Mouse (Mus musculus): Measurements from ENCODE around the gene Taar8a. TPM values are rescaled to one million over a fixed set of nuclear protein-coding genes. Genes with fewer than 3 reads are reported as not detected.
"Not testable (repeated sequence)": the region's sequence is repeated elsewhere in the genome, so short reads cannot be mapped to it uniquely, and the experiment has no call there.

Gene Taar8a
- polyA plus RNA-seq, 1 experiment from 2014 or later: not detected

DNA sequence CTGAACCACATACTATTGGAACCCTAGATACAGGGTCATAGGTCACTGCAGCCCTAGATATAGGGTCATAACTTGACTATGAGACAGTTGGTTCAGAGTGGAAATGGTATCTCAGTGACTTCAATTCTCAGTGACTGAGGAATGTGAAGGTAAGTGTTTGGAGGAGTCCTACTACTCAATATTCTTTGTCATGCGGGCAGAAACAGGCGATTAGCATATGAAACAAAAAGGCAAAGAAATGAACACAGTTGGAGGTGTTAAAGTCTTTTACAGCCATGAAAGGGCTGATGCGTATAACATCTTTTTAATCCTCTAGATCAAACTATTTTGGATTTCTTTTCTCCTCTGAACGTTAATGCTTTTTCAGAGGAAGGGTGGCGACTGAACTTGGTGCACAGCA, 9.6 kb downstream of the Taar8a start:
- Histone ChIP-seq H3K9me3 (ENCODE audit: control insufficient read depth, low read length) (no peaks in the 10 kb centered on the region), H3K36me3 (ENCODE audit: control insufficient read depth, insufficient read depth) (no peaks in the 10 kb centered on the region), H3K27me3 (replicated peaks; ENCODE audit: control insufficient read depth, insufficient read depth, low read length) (no peaks in the 10 kb centered on the region), H3K4me1 (replicated peaks; ENCODE audit: control insufficient read depth, insufficient read depth, low read length) (no peaks in the 10 kb centered on the region), H3K9ac (replicated peaks; ENCODE audit: low read depth, low read length) (no peak overlapping the region), H3K27ac (ENCODE audit: low read length) (no peak overlapping the region), H3K4me2 (ENCODE audit: low read length) (no peak overlapping the region), H3K4me3 (replicated peaks; ENCODE audit: low read length) (no peak overlapping the region)
- ATAC-seq: no peak
- WGBS: 34% methylated on average over 5 of the region's 5 CpGs

DNA sequence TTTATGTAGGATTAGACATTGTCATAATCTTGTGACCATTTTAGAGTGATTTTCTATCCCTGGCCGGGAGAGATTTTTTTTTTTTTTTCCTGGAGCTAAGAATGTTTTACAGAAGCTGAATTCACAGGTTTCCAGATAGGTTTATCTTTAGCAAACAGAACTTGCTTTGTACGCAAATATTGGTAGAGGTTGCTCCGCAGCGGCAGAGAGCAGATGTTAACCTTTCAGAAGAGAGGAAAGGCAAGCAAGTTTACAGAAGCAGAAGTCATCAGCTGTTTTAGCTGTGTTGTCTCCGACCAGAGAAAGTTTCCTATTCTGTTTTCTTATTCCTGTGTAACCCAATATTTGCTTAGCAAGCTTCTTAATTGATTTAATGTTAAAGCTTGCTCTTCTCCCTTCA, 10.3 kb downstream of the Taar8a start:
- H3K27me3 ChIP-seq (replicated peaks; ENCODE audit: control insufficient read depth, insufficient read depth, low read length): no peaks in the 10 kb centered on the region
- H3K4me2 ChIP-seq (ENCODE audit: low read length): no peak overlapping the region
- H3K9ac ChIP-seq (replicated peaks; ENCODE audit: low read depth, low read length): no peak overlapping the region
- H3K36me3 ChIP-seq (ENCODE audit: control insufficient read depth, insufficient read depth): no peaks in the 10 kb centered on the region
- H3K4me3 ChIP-seq (replicated peaks; ENCODE audit: low read length): no peak overlapping the region
- H3K4me1 ChIP-seq (replicated peaks; ENCODE audit: control insufficient read depth, insufficient read depth, low read length): no peaks in the 10 kb centered on the region
- H3K27ac ChIP-seq (ENCODE audit: low read length): no peak overlapping the region
- no peaks in the 10 kb centered on the region for H3K9me3 ChIP-seq (ENCODE audit: control insufficient read depth, low read length)
- WGBS: 90% methylated on average over 5 of the region's 5 CpGs
- ATAC-seq: no peak

DNA sequence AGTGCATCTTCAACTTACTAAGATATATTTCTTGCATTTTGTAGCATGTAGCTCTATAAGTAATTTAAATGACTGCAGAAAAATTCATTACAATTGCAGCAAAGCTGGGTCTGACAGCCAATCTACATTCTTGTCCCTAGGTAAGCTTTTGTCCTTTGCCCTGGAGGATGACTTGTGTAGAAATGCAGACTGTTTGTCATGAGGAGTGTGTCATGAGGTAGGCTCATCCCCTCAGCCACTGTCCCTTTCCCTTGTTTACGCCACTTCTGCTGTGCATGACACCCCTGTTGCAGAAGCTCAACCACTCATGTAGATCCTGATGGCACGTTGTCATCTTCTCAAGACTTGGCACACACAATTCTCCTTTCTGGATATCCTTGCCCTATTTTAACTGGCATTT, 10.9 kb downstream of the Taar8a start:
- WGBS: 93% methylated on average over 2 of the region's 2 CpGs
- Histone ChIP-seq H3K36me3 (ENCODE audit: control insufficient read depth, insufficient read depth) (no peaks in the 10 kb centered on the region), H3K9ac (replicated peaks; ENCODE audit: low read depth, low read length) (no peak overlapping the region), H3K27ac (ENCODE audit: low read length) (no peak overlapping the region), H3K27me3 (replicated peaks; ENCODE audit: control insufficient read depth, insufficient read depth, low read length) (no peaks in the 10 kb centered on the region), H3K9me3 (ENCODE audit: control insufficient read depth, low read length) (no peaks in the 10 kb centered on the region), H3K4me2 (ENCODE audit: low read length) (no peak overlapping the region), H3K4me1 (replicated peaks; ENCODE audit: control insufficient read depth, insufficient read depth, low read length) (no peaks in the 10 kb centered on the region), H3K4me3 (replicated peaks; ENCODE audit: low read length) (no peak overlapping the region)
- no peak for ATAC-seq

DNA sequence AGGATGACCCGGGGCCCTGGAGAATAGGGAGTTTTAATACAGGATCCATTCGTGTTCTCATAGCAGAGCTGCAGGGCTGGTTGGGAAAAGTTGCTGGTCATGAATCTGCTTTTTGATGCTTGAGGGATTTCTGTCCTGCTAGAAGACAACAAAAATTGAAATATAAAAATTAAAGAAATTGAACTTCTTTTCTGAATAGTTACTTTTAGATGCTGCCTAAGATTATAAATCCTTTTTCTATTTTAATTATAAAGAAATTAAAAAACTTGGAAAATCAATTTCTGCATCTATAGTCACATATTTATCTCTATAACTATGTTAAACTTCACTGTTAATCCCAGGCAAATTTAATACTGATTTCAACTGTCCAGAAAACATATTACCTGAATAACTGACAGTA, 15.9 kb downstream of the Taar8a start, which contains the start of gene Taar8b:
TSS of gene Taar8b (minus strand) at position 101 of the 400 bp plus-strand sequence.
- Histone ChIP-seq H3K4me2 (ENCODE audit: low read length) (no peak within 1 kb of the TSS), H3K4me3 (replicated peaks; ENCODE audit: low read length) (no peak within 1 kb of the TSS), H3K27me3 (replicated peaks; ENCODE audit: control insufficient read depth, insufficient read depth, low read length) (no peaks in the 10 kb centered on the region), H3K9me3 (ENCODE audit: control insufficient read depth, low read length) (no peaks in the 10 kb centered on the region), H3K27ac (ENCODE audit: low read length) (no peak within 1 kb of the TSS), H3K36me3 (ENCODE audit: control insufficient read depth, insufficient read depth) (no peaks in the 10 kb centered on the region), H3K9ac (replicated peaks; ENCODE audit: low read depth, low read length) (no peak within 1 kb of the TSS), H3K4me1 (replicated peaks; ENCODE audit: control insufficient read depth, insufficient read depth, low read length) (no peaks in the 10 kb centered on the region)
- no peak for ATAC-seq
- 81% methylated on average over 2 of the region's 2 CpGs for WGBS

DNA sequence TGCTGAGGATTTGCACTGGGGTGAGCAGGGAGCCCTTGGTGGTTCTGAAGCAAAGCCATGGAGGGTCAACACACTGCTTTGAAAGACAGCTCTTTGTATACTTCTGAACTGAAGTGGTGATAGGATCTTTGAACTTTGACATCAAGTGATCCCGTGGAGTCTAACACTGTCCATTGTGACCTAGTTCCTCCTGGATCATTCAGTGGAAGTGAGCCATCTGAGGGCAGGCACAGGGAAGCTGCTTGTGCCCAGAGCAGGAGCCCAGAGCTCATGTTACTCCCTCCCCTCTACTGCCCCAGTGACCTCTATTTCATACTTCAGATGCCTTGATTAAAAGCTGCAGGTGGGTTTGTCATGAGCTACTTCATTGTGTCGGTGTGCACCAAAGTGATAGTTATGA, 20.7 kb downstream of the Taar8a start:
- not testable (repeated sequence) for H3K4me1 ChIP-seq (replicated peaks; ENCODE audit: control insufficient read depth, insufficient read depth, low read length); H3K4me3 ChIP-seq (replicated peaks; ENCODE audit: low read length); H3K4me2 ChIP-seq (ENCODE audit: low read length); H3K9me3 ChIP-seq (ENCODE audit: control insufficient read depth, low read length); H3K9ac ChIP-seq (replicated peaks; ENCODE audit: low read depth, low read length); H3K27me3 ChIP-seq (replicated peaks; ENCODE audit: control insufficient read depth, insufficient read depth, low read length); H3K36me3 ChIP-seq (ENCODE audit: control insufficient read depth, insufficient read depth); ATAC-seq; H3K27ac ChIP-seq (ENCODE audit: low read length)
- 68% methylated on average over 2 of the region's 2 CpGs for WGBS

DNA sequence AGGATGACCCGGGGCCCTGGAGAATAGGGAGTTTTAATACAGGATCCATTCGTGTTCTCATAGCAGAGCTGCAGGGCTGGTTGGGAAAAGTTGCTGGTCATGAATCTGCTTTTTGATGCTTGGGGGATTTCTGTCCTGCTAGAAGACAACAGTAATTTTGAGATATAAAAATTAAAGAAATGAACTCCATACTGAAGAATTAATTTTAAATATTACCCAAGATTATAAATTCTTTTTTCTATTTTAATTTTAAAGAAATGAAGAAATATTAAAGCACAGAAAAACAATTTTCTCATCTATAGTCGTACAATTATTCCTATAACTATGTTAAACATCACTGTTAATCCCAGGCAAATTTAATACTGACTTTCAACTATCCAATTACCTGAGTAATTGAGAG, 25.5 kb downstream of the Taar8a start, which contains the start of gene Taar8c:
TSS of gene Taar8c (minus strand) at position 101 of the 400 bp plus-strand sequence.
- H3K9ac ChIP-seq (replicated peaks; ENCODE audit: low read depth, low read length); H3K9me3 ChIP-seq (ENCODE audit: control insufficient read depth, low read length); H3K4me1 ChIP-seq (replicated peaks; ENCODE audit: control insufficient read depth, insufficient read depth, low read length); H3K36me3 ChIP-seq (ENCODE audit: control insufficient read depth, insufficient read depth); H3K27ac ChIP-seq (ENCODE audit: low read length); ATAC-seq; H3K4me3 ChIP-seq (replicated peaks; ENCODE audit: low read length); H3K4me2 ChIP-seq (ENCODE audit: low read length); H3K27me3 ChIP-seq (replicated peaks; ENCODE audit: control insufficient read depth, insufficient read depth, low read length): not testable (repeated sequence)
- 85% methylated on average over 1 of the region's 3 CpGs for whole genome bisulfite sequencing

DNA sequence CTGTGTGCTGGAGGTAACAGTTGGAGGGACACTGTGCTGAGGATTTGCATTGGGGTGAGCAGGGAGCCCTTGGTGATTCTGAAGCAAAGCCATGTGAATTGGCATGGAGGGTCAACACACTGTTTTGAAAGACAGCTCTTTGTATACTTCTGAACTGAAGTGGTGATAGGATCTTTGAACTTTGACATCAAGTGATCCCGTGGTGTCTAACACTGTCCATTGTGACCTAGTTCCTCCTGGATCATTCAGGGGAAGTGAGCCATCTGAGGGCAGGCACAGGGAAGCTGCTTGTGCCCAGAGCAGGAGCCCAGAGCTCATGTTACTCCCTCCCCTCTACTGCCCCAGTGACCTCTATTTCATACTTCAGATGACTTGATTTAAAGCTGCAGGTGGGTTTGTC, 27.0 kb downstream of the Taar8a start:
- not testable (repeated sequence) for ATAC-seq; H3K27me3 ChIP-seq (replicated peaks; ENCODE audit: control insufficient read depth, insufficient read depth, low read length); H3K9me3 ChIP-seq (ENCODE audit: control insufficient read depth, low read length); H3K36me3 ChIP-seq (ENCODE audit: control insufficient read depth, insufficient read depth); H3K27ac ChIP-seq (ENCODE audit: low read length); H3K4me2 ChIP-seq (ENCODE audit: low read length); H3K9ac ChIP-seq (replicated peaks; ENCODE audit: low read depth, low read length); H3K4me1 ChIP-seq (replicated peaks; ENCODE audit: control insufficient read depth, insufficient read depth, low read length); H3K4me3 ChIP-seq (replicated peaks; ENCODE audit: low read length)
- 55% methylated on average over 1 of the region's 1 CpGs for WGBS

DNA sequence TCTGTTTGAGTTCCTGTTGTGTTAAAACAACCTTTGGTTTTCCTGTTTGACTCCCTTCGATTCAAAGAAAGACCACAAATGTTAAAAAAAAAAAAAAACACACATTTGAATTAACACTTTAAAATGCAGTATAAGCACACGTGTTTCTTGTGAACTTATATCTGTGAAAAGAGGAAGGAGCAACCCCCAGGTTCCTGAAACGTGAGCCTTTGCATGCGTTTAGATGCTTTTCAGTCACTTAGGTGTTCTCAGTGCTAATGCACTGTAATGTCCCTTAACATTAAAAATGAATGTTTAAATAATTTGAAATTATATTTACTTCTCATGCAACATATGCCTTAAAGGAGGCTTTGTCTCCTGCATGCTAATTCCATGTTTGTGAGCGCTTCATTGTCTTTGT, 31.4 kb downstream of the Taar8a start:
- no peaks in the 10 kb centered on the region for H3K27me3 ChIP-seq (replicated peaks; ENCODE audit: control insufficient read depth, insufficient read depth, low read length)
- H3K4me3 ChIP-seq (replicated peaks; ENCODE audit: low read length): no peak overlapping the region
- H3K36me3 ChIP-seq (ENCODE audit: control insufficient read depth, insufficient read depth): no peaks in the 10 kb centered on the region
- ATAC-seq: no peak
- no peak overlapping the region for H3K4me2 ChIP-seq (ENCODE audit: low read length)
- H3K4me1 ChIP-seq (replicated peaks; ENCODE audit: control insufficient read depth, insufficient read depth, low read length): no peaks in the 10 kb centered on the region
- no peak overlapping the region for H3K27ac ChIP-seq (ENCODE audit: low read length)
- WGBS: 56% methylated on average over 5 of the region's 5 CpGs
- no peak overlapping the region for H3K9ac ChIP-seq (replicated peaks; ENCODE audit: low read depth, low read length)
- H3K9me3 ChIP-seq (ENCODE audit: control insufficient read depth, low read length): no peaks in the 10 kb centered on the region

DNA sequence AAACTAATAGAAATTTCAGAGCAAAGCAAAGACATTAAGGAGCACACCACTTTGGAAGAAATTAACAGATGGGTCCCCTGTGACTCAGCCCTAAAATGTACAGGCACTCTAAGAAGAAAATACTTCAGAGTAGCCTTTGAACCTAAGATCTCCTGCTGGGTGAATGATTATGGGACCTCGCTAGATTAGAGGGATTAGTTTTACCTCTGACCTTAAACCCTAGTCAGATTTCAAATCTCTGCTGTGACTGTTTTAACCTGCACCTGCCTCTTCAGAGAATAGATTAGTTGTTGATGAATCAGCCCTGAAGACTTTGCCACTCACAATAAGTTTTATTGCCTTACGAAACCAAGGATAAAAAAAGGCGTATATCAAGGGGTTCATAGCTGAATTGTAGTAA, 31.9 kb downstream of the Taar8a start:
- Histone ChIP-seq H3K4me1 (replicated peaks; ENCODE audit: control insufficient read depth, insufficient read depth, low read length) (no peaks in the 10 kb centered on the region), H3K27me3 (replicated peaks; ENCODE audit: control insufficient read depth, insufficient read depth, low read length) (no peaks in the 10 kb centered on the region), H3K9ac (replicated peaks; ENCODE audit: low read depth, low read length) (no peak overlapping the region), H3K36me3 (ENCODE audit: control insufficient read depth, insufficient read depth) (no peaks in the 10 kb centered on the region), H3K9me3 (ENCODE audit: control insufficient read depth, low read length) (no peaks in the 10 kb centered on the region), H3K4me3 (replicated peaks; ENCODE audit: low read length) (no peak overlapping the region), H3K27ac (ENCODE audit: low read length) (no peak overlapping the region), H3K4me2 (ENCODE audit: low read length) (no peak overlapping the region)
- no peak for ATAC-seq
- WGBS: 37% methylated on average over 3 of the region's 3 CpGs

DNA sequence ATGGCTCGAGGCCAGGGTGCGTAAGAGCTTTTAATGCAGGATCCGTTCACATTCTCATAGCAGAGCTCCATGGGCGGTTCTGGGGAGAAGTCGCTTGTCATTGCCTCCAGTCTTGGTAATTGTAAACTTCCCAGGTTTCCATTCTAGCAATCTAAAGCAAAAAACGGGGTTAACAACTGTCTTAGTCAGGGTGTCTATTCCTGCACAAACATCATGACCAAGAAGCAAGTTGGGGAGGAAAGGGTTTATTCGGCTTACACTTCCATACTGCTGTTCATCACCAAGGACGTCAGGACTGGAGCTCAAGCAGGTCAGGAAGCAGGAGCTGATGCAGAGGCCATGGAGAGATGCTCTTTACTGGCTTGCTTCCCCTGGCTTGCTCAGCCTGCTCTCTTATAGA, 33.1 kb downstream of the Taar8a start, which contains the start of gene Taar9:
TSS of gene Taar9 (minus strand) at position 101 of the 400 bp plus-strand sequence.
- 87% methylated on average over 8 of the region's 8 CpGs for WGBS
- H3K27ac ChIP-seq (ENCODE audit: low read length); H3K9me3 ChIP-seq (ENCODE audit: control insufficient read depth, low read length); H3K4me1 ChIP-seq (replicated peaks; ENCODE audit: control insufficient read depth, insufficient read depth, low read length); H3K36me3 ChIP-seq (ENCODE audit: control insufficient read depth, insufficient read depth); H3K9ac ChIP-seq (replicated peaks; ENCODE audit: low read depth, low read length); H3K4me3 ChIP-seq (replicated peaks; ENCODE audit: low read length); H3K4me2 ChIP-seq (ENCODE audit: low read length); ATAC-seq; H3K27me3 ChIP-seq (replicated peaks; ENCODE audit: control insufficient read depth, insufficient read depth, low read length): not testable (repeated sequence)
